Mouse (Mus musculus) fat pad, adult 2 months (tissue): ENCODE measurements around the gene P4htm.

Source experiments
- DNase-seq: peaks from one replicate; pipeline ENCODE4 v3.0.0-alpha.2; 2011; ENCODE audit warnings: low read depth, low spot score; ENCODE audit errors: extremely low read depth

P4htm gene

GRCm38 (mm10) chr9:108560227-108560841, 37.1 kb downstream of the P4htm start, which contains the start of gene Impdh2:
Gene Impdh2 (plus strand): TSS chr9:108560286.
- peak; percentile 68 for DNase-seq

GRCm38 (mm10) chr9:108559169-108559568, 38.3 kb downstream of the P4htm start:
- DNase-seq = no peak

GRCm38 (mm10) chr9:108546875-108547274, 50.6 kb downstream of the P4htm start:
- no peak for DNase-seq

- DNase-seq = no peak
These were observed 51.5 kb downstream of the P4htm start for GRCm38 (mm10) chr9:108545986-108546385.

- no peak for DNase-seq
These were observed 56.6 kb downstream of the P4htm start for GRCm38 (mm10) chr9:108540846-108541245.

GRCm38 (mm10) chr9:108531496-108531895, 66.0 kb downstream of the P4htm start:
- no peak for DNase-seq

GRCm38 (mm10) chr9:108530954-108531353, 66.5 kb downstream of the P4htm start:
- DNase-seq = no peak
